Mouse (Mus musculus) erythroblast, embryonic 14.5 days (primary cell): ENCODE results near the gene Nf2. TPM values are rescaled to one million over a fixed set of nuclear protein-coding genes. Genes with fewer than 3 reads are reported as not detected.

Experiments used
- H3K27me3 ChIP-seq: 2 replicates; pipeline ENCODE4 v1.6.1; 2012; ENCODE audit warnings: inconsistent platforms; ENCODE audit not compliant: control insufficient read depth
- H3K36me3 ChIP-seq: 2 replicates; pipeline ENCODE4 v1.6.1; 2012; ENCODE audit warnings: mild to moderate bottlenecking, inconsistent platforms; ENCODE audit not compliant: control insufficient read depth
- H3K4me1 ChIP-seq: 2 replicates; pipeline ENCODE4 v1.6.1; 2012; ENCODE audit warnings: inconsistent platforms; ENCODE audit not compliant: control insufficient read depth
- H3K4me3 ChIP-seq: replicated peaks from 2 replicates; pipeline ENCODE3; 2012; ENCODE audit warnings: moderate library complexity, mild to moderate bottlenecking, inconsistent platforms
- H3K9me3 ChIP-seq: 2 replicates; pipeline ENCODE4 v1.6.1; 2012; ENCODE audit warnings: low read length, inconsistent platforms, mixed read lengths; ENCODE audit not compliant: control insufficient read depth
- GATA1 ChIP-seq: IDR thresholded peaks from 2 replicates; pipeline ENCODE4 v1.6.1; 2012; ENCODE audit warnings: low read length, inconsistent platforms, mixed read lengths
- TAL1 ChIP-seq: IDR thresholded peaks from 3 replicates; pipeline ENCODE4 v1.6.1; 2012; ENCODE audit warnings: low read length, inconsistent platforms, mixed read lengths
- polyA plus RNA-seq: library from polyadenylated mRNA; stranded (reverse); fragments of >175 nt; gene quantifications from 2 replicates; pipeline ENCODE4 v1.2.3, GENCODE M21; 2012

Nf2 gene
- polyA plus RNA-seq, 1 experiment = 1.5 TPM

- Histone ChIP-seq H3K27me3 (peaks cover 27% of the 10 kb centered on the region), H3K36me3 (no peaks in the 10 kb centered on the region)
- no peak for TF ChIP-seq GATA1
- no peak for TF ChIP-seq TAL1
These were observed 91.6 kb downstream of the Nf2 start for GRCm38 (mm10) chr11:4757789-4758158.

GRCm38 (mm10) chr11:4756984-4757788 lies 92.2 kb downstream of the Nf2 start:
- Histone ChIP-seq H3K36me3 (no peaks in the 10 kb centered on the region), H3K4me1 (no peaks in the 10 kb centered on the region), H3K4me3 (no peak overlapping the region), H3K27me3 (peaks cover 21% of the 10 kb centered on the region), H3K9me3 (peaks cover 8% of the 10 kb centered on the region; the same call in 1 of the 2 replicates)
- TF ChIP-seq TAL1 (no peak), GATA1 (no peak)

More at GRCm38 (mm10) chr11:4757789-4758158, 91.6 kb downstream of the Nf2 start:
- Histone ChIP-seq H3K4me3 (no peak overlapping the region), H3K9me3 (peaks cover 8% of the 10 kb centered on the region; the same call in 1 of the 2 replicates), H3K4me1 (no peaks in the 10 kb centered on the region)

- H3K4me3 ChIP-seq = no peak overlapping the region
- peaks cover 16% of the 10 kb centered on the region for H3K27me3 ChIP-seq
- peaks cover 8% of the 10 kb centered on the region; the same call in 1 of the 2 replicates for H3K9me3 ChIP-seq
- H3K4me1 ChIP-seq = no peaks in the 10 kb centered on the region
- TF ChIP-seq TAL1 = no peak
- no peak for TF ChIP-seq GATA1
- no peaks in the 10 kb centered on the region for H3K36me3 ChIP-seq
These were observed 92.9 kb downstream of the Nf2 start for GRCm38 (mm10) chr11:4756460-4756859.

- peaks cover 8% of the 10 kb centered on the region; the same call in 1 of the 2 replicates for H3K9me3 ChIP-seq
- no peaks in the 10 kb centered on the region for H3K4me1 ChIP-seq
- no peaks in the 10 kb centered on the region for H3K36me3 ChIP-seq
- no peak overlapping the region for H3K4me3 ChIP-seq
- H3K27me3 ChIP-seq = peaks cover 16% of the 10 kb centered on the region
- no peak for TF ChIP-seq GATA1
- TF ChIP-seq TAL1 = no peak
These were observed 94.5 kb downstream of the Nf2 start for GRCm38 (mm10) chr11:4754867-4755266.

GRCm38 (mm10) chr11:4754036-4754435 lies 95.3 kb downstream of the Nf2 start:
- Histone ChIP-seq H3K4me1 (no peaks in the 10 kb centered on the region), H3K9me3 (peaks cover 8% of the 10 kb centered on the region; the same call in 1 of the 2 replicates), H3K4me3 (no peak overlapping the region), H3K36me3 (no peaks in the 10 kb centered on the region), H3K27me3 (peaks cover 23% of the 10 kb centered on the region)
- no peak for TF ChIP-seq GATA1
- no peak for TF ChIP-seq TAL1

GRCm38 (mm10) chr11:4752836-4753235 lies 96.5 kb downstream of the Nf2 start:
- Histone ChIP-seq H3K4me1 (no peaks in the 10 kb centered on the region), H3K36me3 (no peaks in the 10 kb centered on the region), H3K9me3 (peaks cover 8% of the 10 kb centered on the region; the same call in 1 of the 2 replicates), H3K27me3 (peaks cover 34% of the 10 kb centered on the region), H3K4me3 (no peak overlapping the region)
- TF ChIP-seq TAL1 (no peak), GATA1 (no peak)

GRCm38 (mm10) chr11:4750263-4750662 lies 99.1 kb downstream of the Nf2 start:
- TF ChIP-seq GATA1 (no peak), TAL1 (no peak)
- H3K27me3 ChIP-seq = peaks cover 60% of the 10 kb centered on the region
- H3K36me3 ChIP-seq = no peaks in the 10 kb centered on the region
- H3K9me3 ChIP-seq = peaks cover 15% of the 10 kb centered on the region; the same call in 1 of the 2 replicates
- H3K4me3 ChIP-seq = no peak overlapping the region
- no peaks in the 10 kb centered on the region for H3K4me1 ChIP-seq

GRCm38 (mm10) chr11:4747285-4747684 lies 102.1 kb downstream of the Nf2 start:
- H3K27me3 ChIP-seq = peaks cover 86% of the 10 kb centered on the region
- no peaks in the 10 kb centered on the region for H3K4me1 ChIP-seq
- H3K36me3 ChIP-seq = no peaks in the 10 kb centered on the region
- H3K9me3 ChIP-seq = peaks cover 7% of the 10 kb centered on the region; the same call in 1 of the 2 replicates
- TF ChIP-seq GATA1 (no peak), TAL1 (no peak)
- H3K4me3 ChIP-seq = no peak overlapping the region

- H3K4me1 ChIP-seq = no peaks in the 10 kb centered on the region
- H3K36me3 ChIP-seq = no peaks in the 10 kb centered on the region
- peaks cover 7% of the 10 kb centered on the region; the same call in 1 of the 2 replicates for H3K9me3 ChIP-seq
- H3K4me3 ChIP-seq = no peak within 1 kb of the TSS
- peaks cover 91% of the 10 kb centered on the region for H3K27me3 ChIP-seq
- TF ChIP-seq GATA1 (no peak), TAL1 (no peak)
These were observed 102.6 kb downstream of the Nf2 start, which contains the start of gene Cabp7 for GRCm38 (mm10) chr11:4746733-4747132. Gene Cabp7 (minus strand): TSS chr11:4746778.
